Mouse (Mus musculus) bone marrow macrophage, adult 2 months (primary cell): ENCODE data around the gene Rab11a.

ENCODE experiments used
- CTCF ChIP-seq: IDR thresholded peaks from 2 replicates; pipeline ENCODE4 v1.5.1; 2012; ENCODE audit warnings: low read depth, mild to moderate bottlenecking, low read length, moderate library complexity
- POLR2A ChIP-seq: IDR thresholded peaks from 2 replicates; pipeline ENCODE4 v1.6.1; 2012; ENCODE audit warnings: mild to moderate bottlenecking, low read depth, low read length, borderline replicate concordance

GRCm38 (mm10) chr9:64726454-64726853, 11.1 kb downstream of the Rab11a start:
- TF ChIP-seq CTCF (no peak), POLR2A (no peak)
